Mouse (Mus musculus): ENCODE results near the gene Gm49601. TPM values are rescaled to one million over a fixed set of nuclear protein-coding genes. Genes with fewer than 3 reads are reported as not detected.

The Gm49601 gene
- 69.4 and 69.6 TPM in 2 replicates for polyA plus RNA-seq (2012; rRNA removed)

- no peaks in the 10 kb centered on the region for H3K27me3 ChIP-seq (ENCODE audit: control insufficient read depth, insufficient read depth, low read length)
- H3K4me1 ChIP-seq (ENCODE audit: control insufficient read depth, insufficient read depth, low read length): peaks cover 36% of the 10 kb centered on the region
- WGBS: under 1% methylated on average over 64 of the region's 65 CpGs
- peak; percentile 88 to 90 for DNase-seq
- TF ChIP-seq POLR2A (IDR thresholded peaks at IDR 0.05; ENCODE audit: borderline replicate concordance, insufficient read depth, low read length): no peak
- peak; percentile 79 for TF ChIP-seq CTCF (IDR thresholded peaks at IDR 0.05; ENCODE audit: borderline replicate concordance, insufficient read depth, low read depth, low read length)
- H3K27ac ChIP-seq (ENCODE audit: insufficient read depth, low read length): no peak within 1 kb of the TSS
- peak within 1 kb of the TSS; percentile 61 for H3K4me3 ChIP-seq (replicated peaks; ENCODE audit: insufficient read depth, low read depth, low read length)
Measured at GRCm38 (mm10) chr16:18626376-18626878, at the start of gene Gm49601. Gene Gm49601, minus strand, starts transcription at chr16:18626427.

- Histone ChIP-seq H3K4me3 (replicated peaks; ENCODE audit: insufficient read depth, low read depth, low read length) (no peak overlapping the region), H3K27me3 (ENCODE audit: control insufficient read depth, insufficient read depth, low read length) (no peaks in the 10 kb centered on the region; the same call in 1 of the 2 replicates), H3K4me1 (ENCODE audit: control insufficient read depth, insufficient read depth, low read length) (no peaks in the 10 kb centered on the region), H3K27ac (ENCODE audit: insufficient read depth, low read length) (no peak overlapping the region)
- WGBS: 85% methylated on average over 3 of the region's 3 CpGs
- DNase-seq: no peak
- TF ChIP-seq POLR2A (IDR thresholded peaks at IDR 0.05; ENCODE audit: borderline replicate concordance, insufficient read depth, low read length): no peak
- TF ChIP-seq CTCF (IDR thresholded peaks at IDR 0.05; ENCODE audit: borderline replicate concordance, insufficient read depth, low read depth, low read length): no peak
Measured at GRCm38 (mm10) chr16:18673005-18673404, 46.8 kb upstream of the Gm49601 start.

- Histone ChIP-seq H3K4me1 (ENCODE audit: control insufficient read depth, insufficient read depth, low read length) (no peaks in the 10 kb centered on the region), H3K27me3 (ENCODE audit: control insufficient read depth, insufficient read depth, low read length) (no peaks in the 10 kb centered on the region; the same call in 1 of the 2 replicates), H3K4me3 (replicated peaks; ENCODE audit: insufficient read depth, low read depth, low read length) (no peak overlapping the region), H3K27ac (ENCODE audit: insufficient read depth, low read length) (no peak overlapping the region)
- no peak for TF ChIP-seq POLR2A (IDR thresholded peaks at IDR 0.05; ENCODE audit: borderline replicate concordance, insufficient read depth, low read length)
- TF ChIP-seq CTCF (IDR thresholded peaks at IDR 0.05; ENCODE audit: borderline replicate concordance, insufficient read depth, low read depth, low read length): no peak
- no peak for DNase-seq
- WGBS: 68% methylated on average over 5 of the region's 5 CpGs
Measured at GRCm38 (mm10) chr16:18672027-18672426, 45.8 kb upstream of the Gm49601 start.

GRCm38 (mm10) chr16:18669914-18670313 lies 43.7 kb upstream of the Gm49601 start:
- H3K4me3 ChIP-seq (replicated peaks; ENCODE audit: insufficient read depth, low read depth, low read length): no peak overlapping the region
- no peaks in the 10 kb centered on the region for H3K4me1 ChIP-seq (ENCODE audit: control insufficient read depth, insufficient read depth, low read length)
- WGBS: 77% methylated on average over 6 of the region's 6 CpGs
- DNase-seq: no peak
- no peaks in the 10 kb centered on the region for H3K27me3 ChIP-seq (ENCODE audit: control insufficient read depth, insufficient read depth, low read length)
- TF ChIP-seq POLR2A (IDR thresholded peaks at IDR 0.05; ENCODE audit: borderline replicate concordance, insufficient read depth, low read length) (no peak), CTCF (IDR thresholded peaks at IDR 0.05; ENCODE audit: borderline replicate concordance, insufficient read depth, low read depth, low read length) (no peak)
- H3K27ac ChIP-seq (ENCODE audit: insufficient read depth, low read length): no peak overlapping the region

GRCm38 (mm10) chr16:18658597-18658996 lies 32.4 kb upstream of the Gm49601 start:
- WGBS: 78% methylated on average over 4 of the region's 4 CpGs
- Histone ChIP-seq H3K27me3 (ENCODE audit: control insufficient read depth, insufficient read depth, low read length) (no peaks in the 10 kb centered on the region), H3K27ac (ENCODE audit: insufficient read depth, low read length) (no peak overlapping the region), H3K4me1 (ENCODE audit: control insufficient read depth, insufficient read depth, low read length) (no peaks in the 10 kb centered on the region), H3K4me3 (replicated peaks; ENCODE audit: insufficient read depth, low read depth, low read length) (no peak overlapping the region)
- DNase-seq: no peak
- no peak for TF ChIP-seq POLR2A (IDR thresholded peaks at IDR 0.05; ENCODE audit: borderline replicate concordance, insufficient read depth, low read length)
- no peak for TF ChIP-seq CTCF (IDR thresholded peaks at IDR 0.05; ENCODE audit: borderline replicate concordance, insufficient read depth, low read depth, low read length)

- no peak for DNase-seq
- Histone ChIP-seq H3K27ac (ENCODE audit: insufficient read depth, low read length) (no peak overlapping the region), H3K27me3 (ENCODE audit: control insufficient read depth, insufficient read depth, low read length) (no peaks in the 10 kb centered on the region), H3K4me1 (ENCODE audit: control insufficient read depth, insufficient read depth, low read length) (no peaks in the 10 kb centered on the region), H3K4me3 (replicated peaks; ENCODE audit: insufficient read depth, low read depth, low read length) (no peak overlapping the region)
- TF ChIP-seq POLR2A (IDR thresholded peaks at IDR 0.05; ENCODE audit: borderline replicate concordance, insufficient read depth, low read length): no peak
- 58% methylated on average over 5 of the region's 5 CpGs for WGBS
Measured at GRCm38 (mm10) chr16:18655372-18656098, 29.3 kb upstream of the Gm49601 start.

GRCm38 (mm10) chr16:18653290-18654160 lies 27.3 kb upstream of the Gm49601 start:
- Histone ChIP-seq H3K4me1 (ENCODE audit: control insufficient read depth, insufficient read depth, low read length) (no peaks in the 10 kb centered on the region), H3K4me3 (replicated peaks; ENCODE audit: insufficient read depth, low read depth, low read length) (no peak overlapping the region), H3K27me3 (ENCODE audit: control insufficient read depth, insufficient read depth, low read length) (no peaks in the 10 kb centered on the region), H3K27ac (ENCODE audit: insufficient read depth, low read length) (no peak overlapping the region)
- WGBS: 91% methylated on average over 6 of the region's 6 CpGs
- TF ChIP-seq CTCF (IDR thresholded peaks at IDR 0.05; ENCODE audit: borderline replicate concordance, insufficient read depth, low read depth, low read length): no peak
- TF ChIP-seq POLR2A (IDR thresholded peaks at IDR 0.05; ENCODE audit: borderline replicate concordance, insufficient read depth, low read length): no peak
- no peak for DNase-seq

Data from cerebellum, adult 2 months (tissue).